Mouse (Mus musculus) lung, postnatal 14 days (tissue): Measurements from ENCODE around the gene Rassf1.

Experiments used
- DNase-seq: peaks from one replicate; pipeline ENCODE4 v3.0.0; 2021

Rassf1 gene

GRCm38 (mm10) chr9:107541005-107541404, 10.3 kb upstream of the Rassf1 start:
- DNase-seq = no peak

DNA sequence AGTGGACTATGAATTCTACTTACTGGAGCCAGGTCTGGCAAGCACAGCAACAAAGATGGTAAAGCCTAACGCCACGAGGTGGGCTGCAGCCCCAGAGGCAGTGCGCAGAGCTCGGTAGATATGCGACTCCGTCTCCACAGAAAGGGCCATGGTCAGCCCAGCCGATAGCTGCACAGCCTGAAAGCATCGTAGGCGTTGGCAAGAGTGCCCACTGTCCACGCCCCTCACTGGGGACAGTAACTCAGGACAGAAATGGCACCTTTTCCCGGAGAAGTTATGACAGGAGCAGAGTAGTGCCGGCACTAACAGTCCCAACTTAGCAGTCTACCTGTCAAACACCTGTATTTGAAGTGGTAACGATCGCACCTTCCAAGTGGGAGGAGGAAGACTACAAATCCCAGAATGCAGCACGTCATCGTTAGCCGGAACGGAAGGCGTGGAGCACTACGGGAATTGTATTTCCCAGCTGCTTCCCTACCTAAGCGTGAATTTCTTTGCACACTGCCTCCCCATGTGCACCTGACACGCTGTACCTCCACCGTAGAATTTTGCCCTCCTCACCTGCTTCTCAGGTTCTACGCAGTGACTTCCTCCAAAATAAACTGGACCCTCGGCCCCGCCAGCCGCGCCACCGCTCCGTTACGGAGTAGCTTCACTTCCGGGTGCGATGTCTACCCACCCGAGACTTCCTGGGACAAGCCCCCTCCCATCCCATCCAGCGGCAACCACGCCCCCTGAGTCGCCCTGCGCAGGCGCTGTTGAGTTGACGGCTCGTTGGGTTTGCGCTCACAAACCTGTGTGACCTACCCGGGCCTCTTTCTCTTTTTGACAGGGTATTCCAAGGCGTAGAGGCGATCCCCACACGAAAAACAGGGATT, 9.6 kb upstream of the Rassf1 start, which contains the start of the genes Cyb561d2 and Nprl2:
Gene Cyb561d2 (minus strand): TSS at position 720 of the 878 bp plus-strand sequence.
Gene Nprl2 (plus strand): TSS at position 753 of the 878 bp plus-strand sequence.
- peak; percentile 95 for DNase-seq

DNA sequence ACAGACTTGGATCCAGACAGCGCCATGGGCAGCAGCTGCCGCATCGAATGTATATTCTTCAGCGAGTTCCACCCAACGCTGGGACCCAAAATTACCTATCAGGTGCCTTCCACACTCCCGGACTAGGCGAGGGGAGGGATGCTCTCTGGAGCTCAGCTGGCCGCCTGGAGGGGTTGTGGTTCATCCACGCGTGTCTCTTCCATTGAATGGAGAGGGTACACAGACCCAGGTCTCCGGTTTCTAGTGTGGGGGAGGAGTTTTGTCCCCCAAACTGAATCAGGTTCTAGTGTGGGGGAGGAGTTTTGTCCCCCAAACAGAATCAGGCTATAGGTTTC, 9.0 kb upstream of the Rassf1 start:
- no peak for DNase-seq

DNA sequence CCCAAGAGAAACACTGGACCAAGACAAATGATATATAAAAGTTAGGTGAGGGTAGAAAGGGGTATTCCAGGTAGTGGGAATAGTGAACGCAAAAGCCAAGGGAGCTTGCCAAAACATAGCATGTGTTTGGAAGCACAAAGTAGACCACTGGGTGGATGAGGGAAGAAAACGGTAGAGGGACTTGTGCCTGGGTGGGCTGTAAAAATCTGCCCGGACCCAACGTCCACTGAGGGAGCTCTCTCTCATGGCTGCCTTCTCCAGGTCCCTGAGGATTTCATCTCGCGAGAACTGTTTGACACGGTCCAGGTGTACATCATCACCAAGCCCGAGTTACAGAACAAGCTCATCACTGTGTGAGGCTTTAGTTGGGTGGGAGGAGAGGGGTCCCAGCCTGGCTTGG, 8.6 kb upstream of the Rassf1 start:
- no peak for DNase-seq

GRCm38 (mm10) chr9:107543299-107543698, 8.1 kb upstream of the Rassf1 start:
- DNase-seq = no peak

GRCm38 (mm10) chr9:107544196-107544700, 7.1 kb upstream of the Rassf1 start:
- no peak for DNase-seq

DNA sequence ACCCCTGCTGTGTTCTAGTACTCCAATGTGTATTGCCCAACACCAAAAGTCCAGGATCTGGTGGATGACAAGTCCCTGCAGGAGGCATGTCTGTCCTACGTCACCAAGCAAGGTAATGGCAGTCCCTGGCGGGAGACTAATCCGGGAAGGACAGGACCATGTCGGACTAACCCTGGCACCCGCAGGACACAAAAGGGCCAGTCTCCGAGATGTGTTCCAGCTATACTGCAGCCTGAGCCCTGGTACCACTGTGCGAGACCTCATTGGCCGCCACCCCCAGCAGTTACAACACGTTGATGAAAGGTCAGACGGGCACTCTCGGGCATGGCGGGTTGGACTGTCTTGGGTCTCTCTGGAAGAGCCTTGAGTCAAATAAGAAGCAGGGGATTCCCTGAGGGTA, 6.6 kb upstream of the Rassf1 start:
- DNase-seq = no peak

DNA sequence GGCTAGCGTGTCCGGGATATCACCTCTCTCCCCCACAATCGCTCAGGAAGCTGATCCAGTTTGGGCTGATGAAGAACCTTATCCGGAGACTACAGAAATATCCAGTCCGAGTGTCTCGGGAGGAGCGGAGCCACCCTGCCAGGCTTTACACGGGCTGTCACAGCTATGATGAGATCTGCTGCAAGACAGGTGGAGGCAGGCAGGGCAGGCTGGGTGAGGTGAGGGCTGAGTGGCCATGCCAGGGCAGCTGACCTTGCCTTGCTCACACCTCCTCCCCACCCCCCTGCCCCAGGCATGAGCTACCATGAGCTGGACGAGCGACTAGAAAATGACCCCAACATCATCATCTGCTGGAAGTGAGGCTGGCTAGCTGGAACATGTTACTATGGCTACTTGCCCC, 6.2 kb upstream of the Rassf1 start:
- no peak for DNase-seq

DNA sequence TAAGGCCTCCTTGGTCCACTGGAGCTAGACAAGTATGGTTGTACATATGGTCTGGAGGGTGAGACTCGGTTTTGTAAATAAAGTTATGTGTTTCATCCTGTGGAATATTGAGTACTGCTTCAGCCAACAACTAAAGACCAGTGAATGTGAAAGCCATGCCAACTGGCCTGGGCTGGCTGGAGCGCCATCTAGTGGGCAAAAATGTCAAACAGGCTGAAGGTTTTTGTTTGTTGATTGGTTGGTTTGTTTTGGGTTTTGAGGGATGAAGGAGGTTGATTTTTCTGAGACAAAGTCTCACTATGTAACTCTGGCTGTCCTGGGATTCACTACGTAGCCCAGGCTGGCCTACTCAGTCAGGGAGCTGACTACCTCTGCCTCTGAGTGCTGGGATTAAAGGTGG, 5.8 kb upstream of the Rassf1 start:
- peak; percentile 84 for DNase-seq

DNA sequence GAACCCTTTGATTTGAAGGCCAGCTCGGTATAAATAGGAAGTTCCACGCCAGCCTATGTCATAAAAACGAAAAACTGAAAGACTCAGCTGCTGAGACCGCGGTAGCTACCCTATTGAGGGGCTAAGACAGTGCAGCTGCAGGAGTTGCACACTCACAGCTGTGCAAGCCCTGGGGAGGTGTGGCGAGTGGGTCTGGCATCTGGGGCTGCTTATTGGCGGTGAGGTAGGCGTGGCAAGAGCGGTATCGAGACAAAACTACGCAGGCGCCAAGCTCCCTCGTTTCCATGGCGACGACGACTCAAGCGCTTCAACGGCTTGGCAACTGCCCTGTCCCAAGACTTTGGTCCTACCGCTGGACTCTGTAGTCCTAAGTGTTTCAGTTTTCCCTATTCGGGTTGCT, 4.3 kb upstream of the Rassf1 start, which contains the start of gene Zmynd10:
Gene Zmynd10 (plus strand): TSS at position 273 of the 400 bp plus-strand sequence.
- peak; percentile 92 for DNase-seq

- DNase-seq = no peak
These were observed 3.4 kb upstream of the Rassf1 start for GRCm38 (mm10) chr9:107547957-107548356.

DNA sequence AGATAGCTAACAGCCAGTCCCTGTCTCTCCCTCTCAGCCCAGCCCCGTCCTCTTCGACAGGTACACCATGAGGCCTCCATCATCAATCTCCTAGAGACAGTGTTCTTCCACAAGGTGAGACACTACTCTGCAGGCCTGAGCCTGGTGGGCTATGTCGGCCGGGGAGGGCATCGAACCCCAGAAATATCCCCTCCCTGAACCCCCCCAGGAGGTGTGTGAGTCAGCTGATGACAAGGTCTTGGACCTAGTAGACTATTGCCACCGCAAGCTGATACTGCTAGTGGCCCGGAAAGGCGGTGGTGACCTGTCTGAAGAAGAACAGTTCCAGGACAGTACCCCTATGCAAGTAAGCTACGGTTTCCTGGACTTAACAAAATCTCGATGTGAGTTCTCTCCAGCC, 2.5 kb upstream of the Rassf1 start:
- DNase-seq = no peak

GRCm38 (mm10) chr9:107549297-107550074, 1.9 kb upstream of the Rassf1 start:
- no peak for DNase-seq

GRCm38 (mm10) chr9:107550491-107551116, 751 bp upstream of the Rassf1 start:
- DNase-seq = no peak

- DNase-seq = no peak
These were observed 568 bp downstream of the Rassf1 start for GRCm38 (mm10) chr9:107551890-107552355.

GRCm38 (mm10) chr9:107552690-107553393, 1.5 kb downstream of the Rassf1 start:
- no peak for DNase-seq

- no peak for DNase-seq
These were observed 2.4 kb downstream of the Rassf1 start for GRCm38 (mm10) chr9:107553541-107554318.

- peak; percentile 94 for DNase-seq
These were observed 3.0 kb downstream of the Rassf1 start for GRCm38 (mm10) chr9:107554319-107554825.

- DNase-seq = peak; percentile 74
These were observed 3.7 kb downstream of the Rassf1 start for GRCm38 (mm10) chr9:107555031-107555457.

DNA sequence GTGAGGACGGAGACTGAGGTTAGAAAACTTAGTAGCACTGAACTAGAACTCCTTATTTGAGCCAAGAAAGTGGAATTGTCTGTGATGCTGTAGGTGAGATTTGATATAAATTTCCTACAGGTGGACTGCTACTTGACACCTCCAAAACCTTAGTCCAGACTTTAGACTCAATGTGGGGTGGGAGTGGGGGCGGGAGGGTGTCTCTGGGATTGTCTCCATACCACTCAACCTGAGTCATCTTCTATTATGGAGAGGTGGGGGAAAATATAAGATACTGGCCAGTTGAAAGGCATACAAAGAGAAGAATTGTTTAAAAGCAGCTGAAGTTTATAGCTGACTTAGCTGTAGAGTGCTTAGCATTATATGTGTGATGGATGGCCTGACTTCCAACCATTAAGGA, 4.3 kb downstream of the Rassf1 start:
- DNase-seq = no peak

DNA sequence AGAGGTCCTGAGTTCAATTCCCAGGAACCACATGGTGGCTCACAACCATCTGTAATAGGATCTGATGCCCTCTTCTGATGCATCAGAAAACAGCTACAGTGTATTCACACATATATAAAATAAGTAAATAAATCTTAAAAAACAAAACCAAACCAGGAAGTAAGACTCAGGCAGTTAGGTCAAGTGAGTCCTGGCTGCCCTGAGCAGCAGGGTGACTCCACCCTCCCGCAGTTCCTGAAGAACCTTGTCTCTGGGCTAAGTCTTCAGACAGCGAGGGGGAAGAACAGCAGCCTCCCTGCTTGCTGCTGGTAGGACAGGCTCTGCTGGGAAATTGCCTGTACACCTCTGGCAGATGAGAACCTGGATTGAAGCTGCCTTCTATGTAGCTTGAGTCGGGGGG, 5.0 kb downstream of the Rassf1 start:
- no peak for DNase-seq
